Mouse (Mus musculus) regulatory T cell (primary cell): ENCODE measurements around the gene Osr1.

Source experiments
- in situ Hi-C: fragments of 300-600 bp; cut with MboI, MseI; formaldehyde crosslinking; loops from one replicate; pipeline ENCODE4 v1.15.1; 2025; ENCODE audit warnings: high pct_unique_total_duplicates

The Osr1 gene

DNA sequence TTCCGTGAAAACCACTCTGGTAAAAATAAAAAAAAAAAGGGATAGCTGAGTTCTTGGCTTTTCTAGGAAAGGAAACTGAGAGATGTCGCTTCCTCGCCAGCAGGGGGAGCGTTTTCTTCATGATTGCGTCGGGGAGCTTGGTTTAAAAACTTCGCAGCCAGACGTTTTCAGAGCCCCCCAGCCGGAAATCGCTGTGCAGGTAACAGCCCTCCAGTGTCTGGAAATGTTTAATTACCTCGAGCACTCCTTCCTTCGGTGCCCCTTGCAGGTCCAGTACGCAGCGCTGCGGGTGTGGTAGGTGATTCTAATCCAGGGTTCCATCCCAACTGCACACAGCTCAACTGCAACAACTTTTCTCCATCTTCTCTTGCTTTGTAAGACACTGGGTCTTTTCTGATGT, at the start of gene Osr1:
Osr1 (plus strand) TSS at position 146 of the 400 bp plus-strand sequence.
- in situ Hi-C loops: loop anchor here (5.0 to 10.0 kb wide), 2 partner anchors 675 to 867 kb away; no protein-coding TSS in a partner anchor

DNA sequence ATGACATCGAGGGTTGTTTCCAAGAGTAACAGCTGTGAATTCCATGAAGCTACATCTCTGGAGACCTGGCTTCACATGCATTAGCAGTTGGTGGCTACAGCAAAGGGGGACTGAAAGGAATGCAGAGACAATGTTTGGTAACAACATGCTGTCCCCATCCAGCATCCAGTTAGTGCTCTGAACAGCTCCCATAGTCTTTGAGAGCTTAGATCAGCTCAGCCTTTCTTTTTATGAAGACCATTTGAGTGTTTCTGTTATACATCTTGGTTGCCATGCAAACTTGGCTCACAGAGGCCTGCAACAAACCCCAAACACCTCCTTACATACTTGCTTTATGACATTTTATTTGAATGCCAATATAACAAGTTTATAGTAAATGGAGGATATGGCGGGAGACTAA, 19.6 kb upstream of the Osr1 start:
- in situ Hi-C loops: no loop called here

DNA sequence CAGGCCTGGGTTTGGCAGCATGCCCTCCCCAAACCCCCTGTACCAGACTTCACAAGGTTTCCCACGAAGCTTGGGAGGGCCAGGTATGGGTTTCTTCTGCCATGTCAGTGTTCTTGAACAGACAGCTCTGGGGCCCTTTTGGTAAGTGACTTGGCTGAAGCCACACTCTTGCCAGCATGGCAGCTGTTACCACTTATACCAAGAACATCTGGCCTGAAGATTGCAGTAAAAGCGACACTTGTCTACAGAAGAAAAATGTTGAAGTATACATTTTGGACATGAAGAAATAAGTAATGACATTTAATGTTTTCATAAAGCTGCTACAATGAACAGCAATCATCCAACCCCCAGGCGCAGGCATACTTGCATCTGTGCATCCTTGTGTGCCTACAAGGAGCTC, 5.0 kb upstream of the Osr1 start:
- in situ Hi-C loops: loop anchor here (10.0 kb wide), 1 partner anchor 680 kb away; no protein-coding TSS in a partner anchor

DNA sequence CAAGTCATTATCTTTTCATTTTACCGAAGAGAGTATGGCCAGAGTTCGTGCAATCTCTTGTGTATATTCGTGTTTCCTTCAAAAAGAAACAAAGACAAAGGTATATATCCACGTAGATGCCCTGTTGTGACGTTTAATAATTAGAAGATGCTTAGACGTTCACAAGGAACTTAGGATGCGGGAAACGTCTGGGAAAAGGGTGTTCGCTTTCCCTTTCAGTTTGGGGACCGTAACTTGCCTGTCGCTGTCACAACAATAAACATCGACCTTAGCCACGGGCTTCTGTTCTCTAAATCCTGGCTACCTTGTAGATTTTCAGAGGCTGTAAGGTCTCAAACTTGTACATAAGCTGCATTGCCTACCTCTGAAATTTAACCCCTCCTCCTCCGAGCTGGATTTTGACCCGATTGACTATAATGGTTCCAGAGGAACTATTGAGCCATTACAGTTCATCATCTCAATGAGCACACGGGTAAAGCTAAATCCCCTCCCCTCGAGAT, 630 bp downstream of the Osr1 start:
- in situ Hi-C loops: loop anchor here (5.0 kb wide), 1 partner anchor 867 kb away; no protein-coding TSS in a partner anchor

DNA sequence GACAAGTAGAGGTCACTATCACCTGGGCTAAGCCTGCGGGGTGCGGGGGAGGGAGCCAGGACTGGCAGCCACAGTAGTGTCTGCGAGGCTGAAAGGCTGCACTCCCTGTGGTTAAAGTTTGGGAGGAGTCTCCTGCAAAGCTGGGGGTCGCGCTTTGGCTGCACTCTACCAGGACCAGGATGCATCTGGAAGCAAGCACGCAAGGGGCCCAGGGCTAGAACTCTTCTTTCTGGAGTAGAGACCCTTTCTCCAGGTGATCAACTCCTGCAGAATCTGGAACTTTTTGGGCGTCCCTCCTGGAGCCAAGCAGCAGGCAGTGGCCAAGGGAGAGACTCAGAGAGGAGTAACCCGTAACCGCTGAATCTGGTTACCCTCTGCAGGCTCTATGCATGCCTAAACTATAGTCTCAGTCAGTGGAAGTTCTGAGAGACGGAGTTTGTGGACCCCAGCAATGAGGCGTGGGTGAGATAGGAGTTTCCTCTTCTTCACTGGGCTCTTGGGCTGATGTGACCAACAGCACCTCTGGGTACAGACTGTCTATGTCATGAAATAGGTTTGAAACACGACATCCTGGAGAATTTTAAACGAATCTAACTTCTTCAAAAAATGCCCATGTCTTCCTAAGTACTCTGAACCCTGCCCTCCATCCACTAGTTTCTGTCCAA, 1.5 kb downstream of the Osr1 start:
- in situ Hi-C loops: loop anchor here (5.0 kb wide), 1 partner anchor 866 kb away; no protein-coding TSS in a partner anchor

DNA sequence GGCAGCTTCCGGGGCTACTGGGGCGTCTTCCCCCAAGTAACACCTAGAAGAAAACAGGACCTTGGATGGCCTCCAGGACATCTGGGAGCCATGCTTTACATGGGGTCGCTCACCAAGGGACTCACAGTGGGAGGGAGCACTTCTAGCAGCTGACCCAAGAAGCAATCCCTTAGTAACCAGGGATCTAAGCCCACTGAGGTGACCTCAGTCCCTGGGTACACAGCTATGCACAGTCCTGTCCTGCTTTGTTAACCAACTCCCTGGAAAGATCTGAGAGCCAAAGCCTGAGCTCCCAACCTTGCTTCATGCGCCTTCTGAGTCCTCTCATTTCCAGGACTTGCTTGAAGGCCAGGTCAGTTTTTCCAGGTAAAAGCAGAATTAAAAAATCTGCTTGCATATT, 2.1 kb downstream of the Osr1 start:
- in situ Hi-C loops: loop anchor here (5.0 kb wide), 1 partner anchor 865 kb away; no protein-coding TSS in a partner anchor

DNA sequence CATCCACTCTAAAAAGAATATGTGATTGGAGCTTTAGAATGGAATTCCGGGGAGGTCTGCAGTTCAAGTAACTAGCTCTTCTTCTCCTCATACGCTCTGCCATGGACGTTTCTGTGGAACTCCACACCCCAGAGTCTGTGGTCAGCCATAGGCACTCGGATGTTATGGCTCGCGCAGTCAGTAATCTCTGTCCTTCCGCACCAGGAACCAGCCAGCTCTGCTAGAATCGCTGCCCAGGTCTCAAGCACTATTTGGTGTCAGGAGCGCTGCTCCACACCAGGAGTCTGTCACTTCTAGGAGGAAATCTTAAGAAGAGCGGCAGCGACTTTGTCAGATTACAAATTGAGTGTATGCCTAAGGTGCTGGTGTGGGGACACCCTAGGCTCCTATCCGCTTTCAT, 3.8 kb downstream of the Osr1 start:
- in situ Hi-C loops: loop anchor here (5.0 kb wide), 1 partner anchor 864 kb away; no protein-coding TSS in a partner anchor

DNA sequence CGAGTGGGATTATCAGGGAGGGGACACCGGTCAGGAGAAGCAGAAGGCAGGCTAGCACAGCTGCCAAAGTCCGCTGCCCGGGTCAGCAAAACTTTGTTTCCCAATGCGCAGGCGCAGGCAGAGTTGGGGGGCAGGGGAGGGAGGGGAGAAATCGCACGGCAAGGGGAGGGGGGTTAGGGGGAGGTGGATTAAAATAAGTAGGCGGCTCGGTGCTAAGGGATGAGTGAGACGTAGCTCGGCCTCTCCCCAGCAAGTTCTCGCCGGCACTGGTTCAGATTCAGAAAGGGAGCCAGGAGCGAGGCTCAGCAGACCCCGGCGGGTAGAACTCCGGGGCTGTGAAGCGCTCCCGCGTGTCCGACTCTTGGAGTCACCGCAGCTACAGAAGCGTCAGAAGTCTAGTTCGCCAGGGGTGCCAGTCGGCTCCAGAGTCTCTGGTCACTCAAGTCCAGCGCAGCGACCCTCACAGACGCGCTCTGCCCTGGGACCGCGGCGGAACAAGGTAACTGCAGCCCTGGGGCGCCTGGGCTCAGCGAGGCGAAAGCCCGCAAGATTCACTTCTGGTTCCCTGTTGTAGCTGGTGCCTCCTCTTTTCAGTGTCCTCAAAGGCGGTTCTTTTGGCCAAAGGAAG, 4.4 kb downstream of the Osr1 start:
- in situ Hi-C loops: loop anchor here (5.0 kb wide), 1 partner anchor 863 kb away; no protein-coding TSS in a partner anchor

DNA sequence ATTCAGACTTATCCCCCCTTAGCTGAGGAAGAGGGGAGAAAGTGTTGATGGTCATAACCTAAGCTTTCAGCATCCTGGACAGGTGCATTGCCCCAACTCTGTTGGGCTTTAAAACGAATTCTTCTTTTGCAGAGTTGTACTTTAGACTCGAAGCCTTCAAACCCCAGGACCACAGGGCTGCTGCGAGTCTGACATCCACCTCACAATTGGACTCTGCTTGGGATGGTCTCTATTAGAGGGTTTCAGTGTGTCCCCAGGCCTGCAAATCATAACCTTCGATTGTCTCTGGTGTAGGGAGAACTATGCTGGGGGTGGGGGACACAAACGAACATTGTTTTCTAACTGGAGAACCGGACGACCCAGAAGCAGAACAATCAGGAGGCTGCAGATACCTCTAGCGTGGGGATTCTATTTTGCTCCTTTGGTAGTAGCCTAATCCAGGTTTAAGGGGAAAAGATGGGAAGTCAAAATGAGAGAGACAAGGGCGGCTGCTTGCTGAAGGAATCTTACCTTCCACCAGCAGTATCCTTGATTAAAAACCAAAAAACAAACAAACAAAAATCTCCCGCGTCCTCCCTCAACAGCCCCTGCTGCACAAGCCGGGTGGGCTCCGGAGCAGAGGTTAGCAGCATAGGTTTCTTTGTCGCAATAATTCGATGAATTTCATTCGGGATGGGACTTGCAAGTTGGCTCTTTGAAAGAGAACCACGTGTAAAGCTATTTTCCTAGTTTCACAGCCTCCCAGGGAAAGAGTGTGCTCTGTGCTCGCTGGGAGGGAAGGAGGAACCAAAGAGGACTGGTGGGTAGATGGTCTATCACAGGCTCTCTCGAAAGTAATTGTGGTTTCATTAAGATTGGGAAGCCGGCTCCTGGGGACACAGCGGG, 5.5 kb downstream of the Osr1 start:
- in situ Hi-C loops: no loop called here

DNA sequence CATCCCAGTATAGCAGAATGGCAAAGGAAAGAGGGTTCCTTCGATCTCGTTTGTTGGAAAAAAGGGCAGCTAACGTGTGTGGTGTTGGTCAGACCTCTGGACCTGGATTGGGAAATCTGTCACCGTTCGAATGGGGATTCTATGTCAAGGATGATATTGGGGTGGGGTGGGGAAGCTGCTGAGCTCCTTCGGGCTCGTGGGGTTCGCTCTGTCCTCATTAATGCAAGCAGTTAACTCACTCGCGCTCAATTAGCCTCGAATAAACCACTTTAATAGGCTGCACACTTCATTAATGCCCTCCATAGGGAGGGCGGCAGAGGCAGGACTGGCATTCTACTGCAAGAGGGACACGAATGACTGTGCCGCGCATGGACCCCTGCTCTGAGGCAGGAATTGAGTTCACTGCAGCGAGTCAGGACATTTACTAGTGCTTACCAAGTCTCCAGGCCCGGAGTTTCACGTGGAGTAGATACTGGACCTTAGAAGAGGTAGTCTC, 6.2 kb downstream of the Osr1 start:
- in situ Hi-C loops: no loop called here

DNA sequence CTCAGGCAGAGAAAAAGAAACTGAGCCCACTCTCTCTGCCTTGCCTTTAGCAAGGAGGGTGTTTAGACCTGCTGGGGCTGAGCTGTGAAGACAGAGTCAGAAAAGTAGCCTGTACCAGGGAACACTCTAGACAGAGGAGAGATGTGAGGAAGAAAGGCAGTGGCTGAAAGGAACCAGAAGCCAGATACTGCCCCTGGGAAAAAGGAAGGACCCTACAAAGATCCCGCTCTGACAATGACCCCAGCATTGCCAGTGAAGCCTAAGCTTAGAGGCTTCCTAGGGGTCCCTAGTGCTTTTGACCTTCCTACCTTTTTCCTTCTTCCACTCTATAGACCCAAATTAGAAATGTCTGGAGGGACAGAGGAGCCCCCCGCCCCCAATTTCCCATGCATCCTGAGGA, 7.7 kb downstream of the Osr1 start:
- in situ Hi-C loops: no loop called here

DNA sequence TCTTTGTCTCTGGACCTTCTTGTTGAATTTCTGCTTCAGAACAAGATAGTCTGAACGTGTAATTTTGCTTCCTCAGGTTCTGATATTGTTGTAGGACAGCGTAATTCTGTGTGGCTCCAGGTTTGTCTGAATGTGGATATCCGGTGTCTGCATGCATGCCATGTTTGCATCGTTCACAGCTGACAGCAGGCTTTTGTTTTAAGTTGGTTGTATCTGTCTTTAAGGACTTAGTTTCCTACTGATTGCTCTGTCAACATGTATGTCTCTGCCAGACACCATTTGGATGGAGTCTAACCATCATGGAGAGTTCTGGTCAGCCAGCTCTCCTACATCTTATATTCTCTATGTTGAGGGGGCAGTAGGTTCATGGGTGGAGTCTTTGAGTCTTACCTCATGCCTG, 8.7 kb downstream of the Osr1 start:
- in situ Hi-C loops: no loop called here

DNA sequence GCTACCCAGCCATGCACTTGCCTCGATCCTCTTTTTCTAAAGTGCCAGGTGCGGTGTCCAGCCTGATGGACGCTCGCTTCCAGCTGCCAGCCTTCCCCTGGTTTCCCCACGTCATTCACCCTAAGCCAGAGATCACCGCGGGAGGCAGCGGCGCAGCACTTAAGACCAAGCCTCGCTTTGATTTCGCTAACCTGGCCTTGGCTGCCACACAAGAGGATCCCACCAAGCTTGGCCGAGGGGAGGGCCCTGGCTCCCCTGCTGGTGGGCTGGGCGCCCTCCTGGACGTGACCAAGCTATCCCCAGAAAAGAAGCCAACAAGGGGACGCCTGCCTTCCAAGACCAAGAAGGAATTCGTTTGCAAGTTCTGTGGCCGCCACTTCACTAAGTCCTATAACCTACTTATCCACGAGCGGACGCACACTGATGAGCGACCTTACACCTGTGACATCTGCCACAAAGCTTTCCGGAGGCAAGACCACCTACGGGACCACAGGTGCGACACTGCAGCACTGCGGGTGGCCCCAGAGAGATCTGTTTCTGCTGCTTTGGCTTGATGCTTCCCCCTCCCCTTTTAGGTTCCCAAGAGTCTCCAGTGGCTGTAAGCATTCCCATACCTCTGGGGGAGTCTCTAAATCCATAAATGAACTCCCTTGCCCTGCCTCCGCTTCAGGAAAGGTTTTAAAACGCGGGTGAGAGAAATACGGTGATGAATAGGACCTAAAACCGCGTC, 9.6 kb downstream of the Osr1 start:
- in situ Hi-C loops: no loop called here

DNA sequence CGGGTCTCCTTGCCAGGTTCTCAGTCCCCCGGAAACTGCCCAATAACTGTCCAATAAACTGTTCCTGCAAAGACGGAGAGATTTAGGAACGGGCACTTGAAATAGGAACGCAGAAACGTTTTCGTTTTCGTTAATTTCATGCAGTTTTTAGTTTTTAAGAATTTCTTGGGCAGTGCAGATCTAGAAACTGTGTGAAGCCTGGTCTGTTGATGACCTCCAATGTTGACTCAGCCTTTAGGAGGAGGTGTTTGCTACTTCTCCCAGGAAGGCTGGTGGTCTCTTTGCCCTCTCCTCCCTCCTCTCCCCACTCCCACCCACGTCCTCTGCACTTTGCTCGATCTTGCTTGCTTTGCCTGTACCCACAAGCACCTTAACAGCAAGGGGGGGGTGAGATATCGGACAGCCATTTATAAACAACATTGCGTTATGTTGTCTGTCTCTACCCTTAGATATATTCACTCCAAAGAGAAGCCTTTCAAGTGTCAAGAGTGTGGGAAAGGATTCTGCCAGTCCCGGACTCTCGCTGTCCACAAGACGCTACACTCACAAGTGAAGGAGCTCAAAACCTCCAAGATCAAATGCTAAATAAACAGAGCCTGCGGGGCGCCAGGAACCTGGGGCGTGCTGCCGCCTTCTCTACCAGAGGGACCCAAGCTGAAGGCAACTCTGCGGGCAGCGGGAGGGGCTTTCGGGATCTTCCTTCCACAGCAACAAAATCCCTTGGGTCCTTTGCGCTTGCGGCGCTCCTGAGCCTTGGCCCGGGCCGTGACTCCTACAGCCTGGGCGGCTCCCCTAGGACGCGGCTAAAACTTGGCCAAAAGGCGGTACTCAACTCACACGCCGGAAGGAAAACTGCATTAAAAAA, 10.4 kb downstream of the Osr1 start:
- in situ Hi-C loops: no loop called here

DNA sequence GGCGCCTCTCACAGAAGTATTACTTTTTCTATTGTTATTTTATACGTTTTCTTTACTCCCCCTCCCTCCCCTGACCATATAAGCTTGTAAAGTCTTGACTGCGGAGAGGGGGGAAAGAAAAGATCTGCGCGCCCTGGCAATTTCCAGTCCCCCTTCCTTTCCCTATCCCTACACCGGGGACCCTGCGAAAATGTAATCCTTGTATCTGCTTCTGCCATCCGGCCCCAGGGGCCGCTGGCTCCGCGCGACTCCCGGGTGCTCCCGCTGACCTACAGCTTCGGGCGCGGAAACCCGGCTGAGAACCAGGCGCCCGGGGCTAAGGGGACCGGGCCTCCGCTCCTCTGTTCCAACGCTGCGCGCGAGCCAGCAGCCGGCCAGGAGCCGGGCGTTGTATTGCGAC, 11.1 kb downstream of the Osr1 start:
- in situ Hi-C loops: no loop called here

DNA sequence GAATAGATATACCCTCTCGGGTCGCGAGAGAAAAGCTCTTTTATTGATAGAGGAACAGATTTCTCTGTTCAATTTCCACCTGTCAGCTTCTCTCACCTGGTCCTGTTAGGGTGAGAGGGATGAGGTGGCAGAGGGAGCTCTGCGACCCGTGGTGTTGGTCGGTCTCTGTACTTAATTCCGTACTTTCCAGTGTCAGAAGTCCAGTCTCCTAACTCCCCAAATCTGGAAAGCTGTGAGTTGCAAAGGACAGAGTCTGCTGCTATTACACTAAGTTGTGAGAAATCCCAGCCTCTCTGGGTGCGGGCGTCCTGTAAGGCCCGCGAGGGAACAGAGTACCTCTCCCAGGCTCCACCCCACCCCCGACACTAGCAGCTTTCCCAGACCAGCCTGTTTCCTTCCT, 11.6 kb downstream of the Osr1 start:
- in situ Hi-C loops: no loop called here

DNA sequence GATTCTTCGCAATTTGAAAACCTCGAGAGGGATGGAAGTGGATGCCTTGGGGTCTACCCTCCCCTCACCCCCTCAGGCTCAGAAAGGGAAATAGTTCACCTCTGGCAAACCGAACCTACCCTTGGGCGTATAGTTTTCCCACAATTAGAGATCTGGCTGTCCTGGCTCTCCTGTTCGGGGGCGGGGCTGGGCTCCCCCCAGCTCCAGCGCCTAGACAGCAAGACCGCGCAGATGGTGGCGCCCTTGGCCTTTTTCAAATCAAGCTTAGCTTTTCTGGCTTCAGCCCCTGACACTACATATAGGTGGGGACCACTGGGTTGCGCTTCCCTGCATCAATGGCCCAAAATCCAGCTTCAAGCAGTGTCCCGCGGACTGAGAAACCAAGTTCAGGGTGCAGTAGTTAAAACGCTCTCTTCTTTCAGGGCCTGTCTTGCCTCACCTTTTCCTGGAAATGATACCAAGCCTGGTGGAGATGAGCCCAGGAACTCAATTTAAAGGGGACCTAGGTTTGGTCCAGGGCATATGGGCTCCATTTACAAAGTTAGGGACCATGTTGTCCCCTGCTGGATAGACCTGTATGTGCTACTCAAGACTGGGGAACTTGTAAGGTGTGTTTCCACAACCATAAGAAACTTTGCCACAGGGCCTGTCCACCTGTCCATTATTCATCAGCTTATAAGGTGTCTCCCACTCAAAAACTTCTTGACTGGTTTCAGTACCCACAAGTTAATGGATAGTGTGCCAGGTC, 12.5 kb downstream of the Osr1 start:
- in situ Hi-C loops: no loop called here

DNA sequence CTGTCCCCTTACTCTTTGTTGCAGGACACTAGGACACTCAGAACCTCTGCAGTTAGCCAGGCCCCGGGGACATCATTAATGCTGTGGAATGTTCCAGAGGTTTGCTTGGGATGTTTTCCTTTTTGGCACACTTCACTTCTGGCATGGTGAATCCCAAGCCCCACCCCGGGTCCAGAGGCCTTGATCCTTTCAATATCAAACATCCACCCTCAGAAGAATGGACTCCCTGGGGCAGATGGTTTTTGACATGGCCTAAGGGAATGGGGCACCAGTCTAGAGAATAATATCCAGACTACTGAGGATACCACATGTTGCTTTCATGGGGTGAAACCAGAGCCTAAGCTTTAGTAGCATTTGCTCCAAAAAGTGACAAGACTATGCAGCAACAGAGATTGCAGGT, 13.5 kb downstream of the Osr1 start:
- in situ Hi-C loops: no loop called here

DNA sequence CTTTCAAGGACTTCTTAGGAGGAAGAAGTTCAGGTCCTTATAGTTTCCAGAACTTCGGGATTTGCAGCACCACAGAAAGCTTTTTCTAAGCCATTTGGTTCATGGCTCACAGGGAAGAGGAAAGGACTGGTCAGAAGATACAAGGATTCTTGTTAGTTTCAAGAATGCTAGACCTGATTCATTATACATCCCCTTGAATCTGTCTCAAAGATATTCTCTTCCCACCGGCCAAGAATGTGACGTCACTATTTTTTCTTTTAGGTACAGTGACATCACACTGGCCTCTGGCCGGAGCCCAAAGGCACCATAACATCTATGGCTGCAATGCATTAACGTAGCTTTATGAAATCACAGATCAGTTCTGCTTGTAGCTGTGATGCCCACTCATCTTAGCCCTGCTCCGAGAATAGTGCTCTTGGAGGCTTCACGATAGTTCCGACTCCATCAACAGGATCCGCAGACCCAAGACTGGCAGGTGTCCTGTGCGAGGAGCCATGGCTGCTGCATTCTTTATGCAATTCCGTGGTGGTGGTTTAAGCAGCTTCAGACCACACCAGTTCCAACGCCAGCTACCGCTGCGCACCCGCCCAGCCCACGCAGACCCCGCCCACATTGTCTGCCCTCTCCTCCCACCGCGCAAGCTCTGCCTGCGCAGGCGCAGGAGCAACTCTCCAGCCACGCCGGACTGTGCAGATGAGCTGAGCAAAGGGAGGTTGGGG, 14.6 kb downstream of the Osr1 start:
- in situ Hi-C loops: no loop called here
